Mouse (Mus musculus): ENCODE results near the gene Zfp710.

DNA sequence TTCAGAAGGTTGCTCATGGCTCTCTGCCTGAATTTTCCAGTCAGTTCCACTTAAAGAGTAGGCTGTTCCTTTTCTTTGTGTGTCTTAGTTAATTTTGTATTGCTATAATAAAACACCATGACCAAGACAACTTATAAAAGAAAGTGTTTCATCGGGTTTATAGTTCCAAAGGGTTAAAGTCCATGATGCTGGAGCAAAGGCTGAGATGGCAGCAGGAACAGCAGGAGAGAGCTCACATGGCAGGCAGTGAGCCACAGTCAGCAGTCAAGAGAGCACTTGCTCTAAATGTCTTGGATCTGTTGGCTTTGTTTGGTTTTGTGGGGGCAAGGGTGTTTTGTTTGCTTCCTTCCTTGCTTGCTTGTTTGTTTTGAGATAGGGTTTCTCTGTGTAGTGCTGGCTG, 26.9 kb upstream of the Zfp710 start:
- TF ChIP-seq CTCF (IDR thresholded peaks at IDR 0.05; ENCODE audit: low read depth) (no peak), EP300 (IDR thresholded peaks at IDR 0.05; ENCODE audit: low read depth) (no peak)

Measured in liver, postnatal 0 days (tissue).